Mouse (Mus musculus): Measurements from ENCODE around the gene Gm19426.

GRCm38 (mm10) chr2:84783315-84783714 is 39.9 kb upstream of the Gm19426 start:
- TF ChIP-seq EP300 (IDR thresholded peaks at IDR 0.05; ENCODE audit: low read depth in 1 of 2, low read length in 2 of 2) (no peak), CTCF (IDR thresholded peaks at IDR 0.05 in 2 of 3, conservative IDR thresholded peaks at IDR 0.05 in 1 of 3; ENCODE audit: control insufficient read depth in 1 of 3, insufficient read depth in 1 of 3, low read depth in 2 of 3, low read length in 3 of 3, poor library complexity in 1 of 3, severe bottlenecking in 1 of 3) (no peak)
